Mouse (Mus musculus): ENCODE measurements around the gene Myo1d.

Gene Myo1d

DNA sequence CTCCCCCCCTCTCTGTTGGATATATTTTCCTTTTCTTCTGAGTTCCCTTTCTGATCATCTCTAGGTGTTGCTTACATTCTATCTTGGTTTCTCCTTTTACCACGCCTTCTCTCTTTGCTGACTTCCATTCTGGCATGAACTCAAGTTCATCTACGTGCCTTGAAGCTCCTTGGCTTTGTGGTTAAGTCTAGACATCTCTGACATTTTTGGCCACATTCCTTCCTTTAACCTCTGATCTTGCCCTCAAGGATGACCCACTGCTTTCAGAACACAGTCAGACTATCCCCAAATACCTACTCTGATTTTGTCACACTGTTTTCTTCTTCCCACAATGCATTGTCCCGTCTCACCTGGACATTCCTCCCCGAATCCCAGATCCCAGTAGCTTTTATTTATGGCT, 240.8 kb downstream of the Myo1d start:
- no peak for DNase-seq

DNA sequence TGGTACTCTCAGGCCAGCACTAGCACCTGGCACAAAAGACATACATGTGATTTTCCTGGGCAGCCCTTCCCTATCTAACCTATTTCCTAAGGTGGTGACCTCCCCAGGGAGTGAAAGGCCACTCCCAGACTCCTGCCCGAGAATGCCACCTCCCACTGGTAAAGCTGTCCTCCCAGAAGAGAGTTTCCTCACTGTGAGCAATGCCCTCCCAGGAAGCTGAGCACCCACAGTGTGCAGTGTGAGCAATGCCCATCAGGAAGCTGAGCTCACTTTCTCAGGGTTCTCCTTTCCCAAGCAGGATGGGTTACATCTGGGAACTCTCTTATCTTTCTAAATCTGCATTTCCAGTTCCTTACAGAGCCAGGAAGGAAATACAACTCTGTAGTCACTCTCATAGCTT, 246.9 kb downstream of the Myo1d start:
- DNase-seq: no peak

DNA sequence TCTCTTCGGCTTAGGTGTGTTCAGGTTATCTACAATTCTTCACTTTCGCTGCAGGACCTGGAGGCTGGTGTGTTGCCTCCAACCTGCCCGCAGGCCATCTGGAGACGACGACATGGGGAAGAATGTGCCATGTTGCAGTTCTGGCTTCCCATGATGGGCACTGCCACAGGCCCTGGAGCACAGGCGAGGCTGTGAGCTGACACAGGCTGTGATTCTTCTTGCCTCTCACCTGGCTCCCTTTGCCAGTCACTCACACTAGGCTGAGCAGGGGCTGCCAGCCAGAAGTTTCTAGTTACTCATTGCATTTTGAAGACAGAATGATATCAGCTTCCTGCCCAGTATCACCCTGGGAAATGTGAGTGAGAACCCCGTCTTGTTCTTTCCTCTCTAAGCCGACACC, 250.7 kb downstream of the Myo1d start:
- DNase-seq: peak; percentile 59 to 71

DNA sequence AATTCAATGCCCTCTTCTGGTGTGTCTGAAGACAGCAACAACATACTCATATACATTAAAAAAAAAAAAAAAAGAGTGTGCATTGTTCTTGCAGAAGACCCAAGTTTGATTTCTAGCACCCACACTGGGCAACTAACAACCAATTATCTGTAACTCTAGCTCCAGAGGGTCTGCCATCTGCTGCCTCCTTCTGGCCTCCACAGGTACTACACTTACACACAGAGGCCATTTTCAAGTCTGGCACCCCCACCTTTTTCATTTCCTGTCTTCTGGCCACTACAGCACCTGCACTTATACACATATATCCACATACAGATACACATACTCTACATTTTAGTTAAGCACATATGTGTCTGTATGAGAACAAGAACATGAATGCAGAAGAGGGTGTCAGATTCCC, 252.1 kb downstream of the Myo1d start:
- DNase-seq: peak in 1 of 2 experiments; percentile 45

DNA sequence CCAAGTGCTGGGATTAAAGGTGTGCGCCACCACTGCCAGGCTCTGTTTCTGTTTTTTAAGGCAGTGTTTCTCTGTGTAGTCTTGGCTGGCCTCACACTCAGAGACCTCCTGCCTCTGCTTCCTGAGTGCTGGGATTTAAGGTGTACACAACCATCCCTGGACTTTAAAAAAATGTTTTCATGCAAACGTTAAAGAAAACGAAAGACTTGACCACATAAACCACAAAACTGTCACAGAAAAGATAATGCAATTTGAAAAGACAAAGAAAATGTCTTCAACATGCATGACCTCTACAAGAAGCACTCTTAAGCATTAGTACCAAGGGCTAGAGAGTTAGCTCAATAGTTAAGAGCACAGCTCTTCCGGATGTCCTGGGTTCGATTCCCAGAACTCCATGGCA, 255.6 kb downstream of the Myo1d start:
- DNase-seq: no peak

DNA sequence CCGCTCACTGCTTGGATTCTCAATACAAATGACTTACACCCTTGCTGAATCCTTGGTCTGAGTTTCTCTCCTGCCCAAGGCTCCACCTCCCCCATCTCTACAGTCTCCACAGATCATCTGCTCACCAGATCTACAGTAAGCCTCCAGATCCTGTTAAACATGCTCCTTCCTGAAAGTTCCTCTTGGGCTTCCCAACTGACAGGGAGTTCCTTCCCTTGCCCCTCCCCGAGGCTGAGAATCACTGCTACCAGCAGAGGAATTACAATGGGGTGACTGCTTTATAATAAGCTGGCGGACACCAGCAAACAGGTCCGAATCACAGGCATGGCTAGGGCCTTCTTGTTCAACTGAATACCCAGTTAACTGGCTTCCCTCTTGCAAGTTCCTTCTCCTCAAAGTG, 256.4 kb downstream of the Myo1d start:
- no peak for DNase-seq

GRCm38 (mm10) chr11:80522852-80523251, 257.0 kb downstream of the Myo1d start:
- DNase-seq: peak; percentile 65 to 68

- DNase-seq: peak in 1 of 2 experiments; percentile 16
These were observed 258.7 kb downstream of the Myo1d start for GRCm38 (mm10) chr11:80521148-80521547.

GRCm38 (mm10) chr11:80518421-80519367, 261.1 kb downstream of the Myo1d start:
- peak; percentile 89 to 91 for DNase-seq

DNA sequence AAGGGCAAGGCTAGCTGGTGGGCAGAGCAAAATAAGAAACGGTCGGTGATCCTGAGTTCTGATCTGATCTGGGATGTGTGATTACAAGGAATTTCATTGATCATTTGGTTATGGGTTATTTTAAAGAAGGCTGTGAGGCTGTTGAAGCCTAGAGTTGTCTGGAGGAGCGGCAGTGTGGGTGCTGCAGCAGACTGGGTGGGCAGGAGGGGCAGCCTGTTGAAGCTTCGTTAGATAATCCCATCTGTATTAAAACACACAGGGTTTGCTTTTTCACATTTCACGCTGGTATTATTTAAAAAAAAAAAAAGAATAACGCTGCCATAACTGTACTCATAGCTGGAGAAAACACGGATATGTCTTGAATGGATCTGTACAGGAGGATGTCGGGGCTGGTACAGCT, 263.9 kb downstream of the Myo1d start:
- no peak for DNase-seq

- DNase-seq: no peak
These were observed 264.5 kb downstream of the Myo1d start for GRCm38 (mm10) chr11:80515346-80515745.

- DNase-seq: peak in 1 of 2 experiments; percentile 53
These were observed 266.0 kb downstream of the Myo1d start for GRCm38 (mm10) chr11:80513796-80514195.

GRCm38 (mm10) chr11:80512313-80513056, 267.3 kb downstream of the Myo1d start:
- DNase-seq: no peak

GRCm38 (mm10) chr11:80510124-80510523, 269.7 kb downstream of the Myo1d start:
- no peak for DNase-seq

DNA sequence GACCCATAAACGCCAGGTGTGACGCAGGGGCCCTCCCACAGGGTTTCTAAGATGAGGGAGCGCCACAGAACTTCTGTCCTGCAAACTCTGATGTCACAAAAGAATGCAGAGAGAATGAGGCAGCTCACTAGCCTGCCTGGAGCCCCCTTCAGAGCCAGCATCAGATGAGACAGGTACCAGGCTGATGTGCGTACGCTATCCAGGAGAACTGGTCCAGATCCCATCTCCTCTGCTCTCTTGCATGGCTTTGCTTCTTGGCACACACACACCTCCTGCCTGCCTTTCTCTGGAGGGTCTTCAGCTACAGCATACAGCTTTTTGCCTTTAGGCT, 270.7 kb downstream of the Myo1d start:
- DNase-seq: no peak

DNA sequence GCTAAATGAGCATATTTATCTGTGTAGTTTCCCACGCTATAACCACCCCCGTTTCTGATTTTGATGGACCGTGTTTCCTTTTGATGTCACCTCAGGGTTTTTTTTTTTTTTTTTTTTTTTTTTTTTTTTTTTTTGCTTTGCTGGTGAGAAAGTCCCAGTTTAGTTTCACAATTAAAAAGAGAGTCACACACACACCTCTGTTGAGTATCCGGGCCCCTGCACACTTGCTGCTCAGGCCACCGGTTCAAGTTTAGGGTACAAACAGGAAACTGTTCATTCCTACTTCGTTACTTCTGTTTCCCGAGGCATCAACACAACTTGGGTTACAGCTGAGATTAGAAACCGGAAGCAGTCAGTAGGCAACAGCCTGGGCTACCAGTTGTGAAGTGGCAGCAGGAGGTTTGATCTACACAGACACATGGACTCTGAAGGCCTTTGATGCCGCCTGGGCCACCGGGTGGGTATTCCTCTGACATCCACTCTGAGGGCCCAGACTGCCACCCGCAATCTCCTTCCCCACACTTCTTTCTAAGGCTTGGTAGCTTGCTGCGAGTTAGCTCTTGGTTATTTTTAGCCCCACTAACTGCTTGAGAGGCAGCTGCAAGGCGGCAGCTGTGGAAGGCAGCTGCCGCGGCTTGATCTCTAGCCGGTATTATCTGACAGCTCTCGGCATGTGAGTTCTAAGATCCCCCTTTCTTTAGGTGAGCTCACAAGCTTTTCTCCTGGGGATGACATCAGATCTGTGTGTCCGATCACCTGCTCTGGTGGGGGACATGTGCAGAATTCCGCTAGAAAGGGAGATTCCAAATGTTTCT, 271.3 kb downstream of the Myo1d start:
- DNase-seq: no peak

- no peak for DNase-seq
These were observed 272.0 kb downstream of the Myo1d start for GRCm38 (mm10) chr11:80507791-80508190.

GRCm38 (mm10) chr11:80506483-80506882, 273.3 kb downstream of the Myo1d start:
- no peak for DNase-seq

DNA sequence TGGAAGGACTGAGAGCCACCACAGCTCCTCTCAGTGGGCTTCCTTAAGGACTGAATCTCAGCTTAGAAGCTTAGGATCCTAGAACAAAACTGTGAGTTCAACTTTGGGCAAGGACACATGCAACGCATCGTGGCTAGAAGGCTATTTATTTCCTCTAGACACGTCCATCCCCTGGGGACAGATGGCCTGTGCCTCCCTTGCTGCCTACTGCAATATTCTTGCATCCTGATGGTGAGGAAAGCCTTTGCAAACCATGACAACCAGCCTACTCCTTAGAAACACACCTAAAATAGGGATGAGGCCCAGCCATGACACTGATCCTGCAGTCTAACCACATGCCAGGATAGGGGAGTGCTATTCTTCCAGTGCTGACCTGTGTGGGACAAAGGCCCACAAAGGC, 274.2 kb downstream of the Myo1d start:
- DNase-seq: no peak

GRCm38 (mm10) chr11:80504519-80505385, 275.1 kb downstream of the Myo1d start:
- no peak for DNase-seq

DNA sequence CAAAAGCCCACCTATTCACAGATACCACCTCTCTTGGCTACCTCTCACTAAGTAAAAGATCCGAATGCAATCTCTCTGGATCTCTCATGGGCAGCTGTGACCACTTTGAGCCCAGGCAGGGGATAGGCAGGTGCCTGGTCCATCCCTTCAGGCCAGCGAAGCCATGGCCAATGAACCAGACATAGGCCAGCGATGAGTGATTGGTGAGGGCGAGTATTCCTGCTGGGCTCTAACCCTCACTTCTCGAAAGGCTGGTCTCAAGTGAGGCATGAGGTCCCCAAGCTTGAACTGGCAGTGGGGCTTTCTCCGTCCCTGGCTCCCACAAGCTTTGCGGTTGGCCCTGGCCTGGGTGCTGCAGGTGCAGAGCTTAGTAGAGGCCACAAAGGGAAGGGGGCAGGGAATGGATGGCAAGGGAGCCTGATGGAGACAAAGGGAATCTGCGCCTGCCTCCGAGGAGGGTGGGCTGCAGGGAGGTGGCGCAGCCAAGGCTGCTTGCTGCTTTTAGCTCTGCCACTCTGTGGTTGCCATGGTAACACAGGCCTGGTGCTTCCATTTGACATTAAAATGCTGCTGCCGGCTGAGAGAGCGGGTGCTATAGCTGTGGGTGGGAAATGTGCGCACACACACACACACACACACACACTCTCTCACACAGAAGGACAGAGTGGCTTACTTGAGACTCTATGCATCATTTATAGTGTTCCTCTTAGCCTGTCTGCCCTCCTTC, 275.9 kb downstream of the Myo1d start:
- peak; percentile 92 to 95 for DNase-seq
